In the genomic region with DNA sequence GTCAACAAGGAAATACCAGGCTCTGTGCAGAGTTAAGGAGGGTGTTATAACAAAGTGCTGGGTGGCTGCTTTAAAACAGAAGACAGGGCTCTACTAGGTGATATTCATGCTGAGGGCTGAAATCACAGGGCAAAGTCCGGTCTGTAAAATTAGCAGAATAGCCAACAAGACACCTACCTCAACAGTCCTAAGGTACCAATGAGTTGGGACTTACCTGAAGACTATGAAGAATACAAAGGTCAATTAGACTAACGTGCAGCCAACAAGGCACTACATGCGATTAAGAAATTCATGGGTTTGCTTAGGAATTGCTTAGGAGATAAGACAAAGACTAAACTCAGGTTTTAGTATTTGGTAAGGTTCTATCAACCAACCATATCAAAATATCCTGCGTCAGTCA, we compare ENCODE assay signal across 29 mouse cellular contexts. TPM values are rescaled to one million over a fixed set of nuclear protein-coding genes. Genes with fewer than 3 reads are reported as not detected.
"Had no signal": no experiment of that assay in that cellular context is flagged by ENCODE, and none has a peak within 500 bp of the region (broad histone marks: within the 10 kb centered on the region; RNA-seq: fewer than 3 reads in every experiment).

No protein-coding gene starts in this region.

- H3K27me3 ChIP-seq: forebrain, embryonic 15.5 days; heart, embryonic 13.5 days; heart, embryonic 15.5 days; hindbrain, embryonic 13.5 days; hindbrain, embryonic 15.5 days; limb, embryonic 12.5 days; liver, embryonic 12.5 days had no signal

- H3K4me3 ChIP-seq: forebrain, embryonic 15.5 days; heart, adult 2 months; heart, embryonic 13.5 days; heart, embryonic 15.5 days; hindbrain, embryonic 13.5 days; hindbrain, embryonic 15.5 days; layer of hippocampus, adult 2 months; left cerebral cortex, adult 2 months; limb, embryonic 10.5 days; limb, embryonic 12.5 days; liver, embryonic 12.5 days had no signal

- H3K9ac ChIP-seq: forebrain, embryonic 15.5 days; forebrain, postnatal 0 days; heart, embryonic 13.5 days; heart, embryonic 15.5 days; hindbrain, embryonic 13.5 days; hindbrain, embryonic 15.5 days; limb, embryonic 12.5 days; liver, embryonic 12.5 days; liver, embryonic 14.5 days had no signal

- H3K4me1 ChIP-seq: forebrain, embryonic 15.5 days; heart, embryonic 13.5 days; heart, embryonic 15.5 days; hindbrain, embryonic 13.5 days; hindbrain, embryonic 15.5 days; limb, embryonic 10.5 days; limb, embryonic 12.5 days had no signal

- ATAC-seq: forebrain, embryonic 15.5 days; forebrain, postnatal 0 days; hindbrain, postnatal 0 days; liver, embryonic 12.5 days had no signal

- H3K4me2 ChIP-seq: forebrain, embryonic 15.5 days; heart, embryonic 11.5 days; heart, embryonic 13.5 days; heart, embryonic 15.5 days; hindbrain, embryonic 13.5 days; hindbrain, embryonic 15.5 days; limb, embryonic 12.5 days; liver, embryonic 12.5 days had no signal

- H3K9me3 ChIP-seq: forebrain, embryonic 15.5 days; heart, embryonic 13.5 days; heart, embryonic 15.5 days; hindbrain, embryonic 13.5 days; hindbrain, embryonic 15.5 days; limb, embryonic 10.5 days; limb, embryonic 12.5 days; liver, embryonic 12.5 days had no signal

- DNase-seq: forebrain, postnatal 0 days; gastrocnemius, postnatal 14 days; gastrocnemius, postnatal 36 days; heart, adult 11 months; heart, adult 2 months; heart, postnatal 14 days; heart, postnatal 36 days; kidney, adult 11 months; kidney, postnatal 14 days; layer of hippocampus, postnatal 36 days had no signal

- H3K27ac ChIP-seq: forebrain, embryonic 15.5 days; heart, adult 2 months; heart, embryonic 13.5 days; heart, embryonic 15.5 days; hindbrain, embryonic 13.5 days; hindbrain, embryonic 15.5 days; hindbrain, postnatal 0 days; layer of hippocampus, adult 2 months; left cerebral cortex, adult 2 months; limb, embryonic 10.5 days; limb, embryonic 12.5 days; liver, embryonic 12.5 days; liver, embryonic 14.5 days had no signal

RNA-seq across cellular contexts. Expression of gene Ccdc153, which starts 31.1 kb away (rescaled TPM):
- polyA plus RNA-seq: heart, embryonic 11.5 days; heart, embryonic 13.5 days; heart, postnatal 0 days; hindbrain, embryonic 11.5 days; hindbrain, embryonic 13.5 days; hindbrain, embryonic 15.5 days; kidney, embryonic 14.5 days; kidney, embryonic 16.5 days; limb, embryonic 10.5 days; limb, embryonic 12.5 days; limb, embryonic 14.5 days; liver, adult 2 months; liver, embryonic 12.5 days; liver, embryonic 14.5 days had no signal

RNA-seq across cellular contexts. Expression of gene Pdzd3, which starts 41.9 kb away (rescaled TPM):
- polyA plus RNA-seq: heart, embryonic 11.5 days; hindbrain, embryonic 11.5 days; limb, embryonic 10.5 days; limb, embryonic 12.5 days; liver, adult 2 months had no signal
